Mouse (Mus musculus): ENCODE results near the gene Kif23. TPM values are rescaled to one million over a fixed set of nuclear protein-coding genes. Genes with fewer than 3 reads are reported as not detected.

The Kif23 gene
- polyA plus RNA-seq, 1 experiment from 2014 or later = 131 TPM

- no peaks in the 10 kb centered on the region for H3K4me1 ChIP-seq (ENCODE audit: control insufficient read depth, insufficient read depth, low read length)
- 57% methylated on average over 5 of the region's 5 CpGs for WGBS
- DNase-seq (ENCODE audit: low spot score) (no peak), ATAC-seq (ENCODE audit: insufficient number of reproducible peaks, low FRiP score, low TSS enrichment, low read depth) (no peak)
- H3K9ac ChIP-seq (ENCODE audit: low read length) = no peak overlapping the region
- H3K9me3 ChIP-seq (ENCODE audit: control insufficient read depth, low read length) = no peaks in the 10 kb centered on the region
- no peak overlapping the region for H3K27ac ChIP-seq (replicated peaks; ENCODE audit: low read depth, low read length)
- H3K4me3 ChIP-seq (ENCODE audit: low read depth, low read length) = no peak overlapping the region
- no peaks in the 10 kb centered on the region for H3K27me3 ChIP-seq (ENCODE audit: control insufficient read depth, insufficient read depth, low read length)
- H3K4me2 ChIP-seq (ENCODE audit: low read depth, severe bottlenecking) = no peak overlapping the region
- no peaks in the 10 kb centered on the region for H3K36me3 ChIP-seq (ENCODE audit: control insufficient read depth, insufficient read depth, low read length)
Observed at GRCm38 (mm10) chr9:61960753-61961152, 14.2 kb upstream of the Kif23 start.

DNA sequence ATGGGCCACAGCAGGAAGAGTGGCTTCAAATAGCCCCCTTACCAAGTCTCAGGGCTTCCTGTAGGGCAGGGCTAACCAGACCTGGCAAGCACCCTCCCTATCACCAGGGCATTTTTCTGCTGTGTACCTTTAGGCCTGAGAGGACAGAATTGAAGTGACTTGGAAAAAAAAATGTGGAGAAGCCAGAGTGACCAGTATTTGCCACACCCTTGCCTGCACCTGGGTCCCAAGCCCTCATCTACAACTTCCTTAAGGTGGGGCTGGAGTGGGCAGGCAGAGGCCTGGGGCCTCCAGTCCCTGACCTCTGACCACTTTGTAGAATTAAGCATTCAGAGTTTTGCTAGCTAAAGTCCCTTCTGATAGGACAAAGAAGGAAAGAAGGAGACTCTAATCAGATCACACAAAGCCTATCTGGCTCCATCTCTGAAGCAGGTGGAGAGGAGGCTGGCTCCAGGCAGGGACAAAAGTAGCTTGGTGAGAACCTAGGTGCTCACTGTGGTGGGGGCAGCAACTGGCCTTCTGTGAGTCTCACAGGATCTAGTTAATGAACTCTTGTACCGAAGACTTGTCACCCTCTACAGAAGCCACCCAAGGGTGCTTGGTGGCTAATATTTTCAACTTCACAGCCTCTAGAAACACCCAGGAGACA, 13.5 kb upstream of the Kif23 start:
- Histone ChIP-seq H3K36me3 (ENCODE audit: control insufficient read depth, insufficient read depth, low read length) (no peaks in the 10 kb centered on the region), H3K9ac (ENCODE audit: low read length) (no peak overlapping the region), H3K27ac (replicated peaks; ENCODE audit: low read depth, low read length) (no peak overlapping the region), H3K27me3 (ENCODE audit: control insufficient read depth, insufficient read depth, low read length) (no peaks in the 10 kb centered on the region), H3K4me3 (ENCODE audit: low read depth, low read length) (no peak overlapping the region), H3K4me1 (ENCODE audit: control insufficient read depth, insufficient read depth, low read length) (no peaks in the 10 kb centered on the region), H3K9me3 (ENCODE audit: control insufficient read depth, low read length) (no peaks in the 10 kb centered on the region), H3K4me2 (ENCODE audit: low read depth, severe bottlenecking) (no peak overlapping the region)
- WGBS = 80% methylated on average over 1 of the region's 1 CpGs
- DNase-seq (ENCODE audit: low spot score) (no peak), ATAC-seq (ENCODE audit: insufficient number of reproducible peaks, low FRiP score, low TSS enrichment, low read depth) (no peak)

DNA sequence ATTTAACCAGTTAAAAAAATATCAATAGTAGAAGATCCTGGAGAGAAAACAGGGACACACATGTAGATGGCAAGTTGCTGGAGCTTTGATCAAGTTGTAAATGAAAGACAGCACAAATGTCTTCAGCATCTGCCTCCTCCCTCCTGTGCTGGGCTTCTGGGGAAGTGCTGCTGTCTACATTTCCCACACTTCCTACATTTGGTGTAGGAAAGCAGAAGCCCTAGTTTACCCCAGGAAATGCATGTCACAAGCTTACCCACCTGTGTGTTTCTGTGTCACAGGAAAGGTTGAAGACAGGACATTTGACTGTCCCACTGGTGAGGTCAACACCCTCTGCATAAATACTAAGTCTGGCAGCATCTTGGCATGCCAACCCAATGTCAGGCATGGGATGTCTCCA, 8.1 kb upstream of the Kif23 start:
- no peaks in the 10 kb centered on the region for H3K4me1 ChIP-seq (ENCODE audit: control insufficient read depth, insufficient read depth, low read length)
- H3K4me2 ChIP-seq (ENCODE audit: low read depth, severe bottlenecking) = no peak overlapping the region
- ATAC-seq (ENCODE audit: insufficient number of reproducible peaks, low FRiP score, low TSS enrichment, low read depth) (no peak), DNase-seq (ENCODE audit: low spot score) (no peak)
- H3K27ac ChIP-seq (replicated peaks; ENCODE audit: low read depth, low read length) = no peak overlapping the region
- no peaks in the 10 kb centered on the region for H3K9me3 ChIP-seq (ENCODE audit: control insufficient read depth, low read length)
- no peaks in the 10 kb centered on the region for H3K27me3 ChIP-seq (ENCODE audit: control insufficient read depth, insufficient read depth, low read length)
- no peak overlapping the region for H3K4me3 ChIP-seq (ENCODE audit: low read depth, low read length)
- no peak overlapping the region for H3K9ac ChIP-seq (ENCODE audit: low read length)
- no peaks in the 10 kb centered on the region for H3K36me3 ChIP-seq (ENCODE audit: control insufficient read depth, insufficient read depth, low read length)

- ATAC-seq (ENCODE audit: insufficient number of reproducible peaks, low FRiP score, low TSS enrichment, low read depth) = no peak
- Histone ChIP-seq H3K27me3 (ENCODE audit: control insufficient read depth, insufficient read depth, low read length) (no peaks in the 10 kb centered on the region), H3K9me3 (ENCODE audit: control insufficient read depth, low read length) (no peaks in the 10 kb centered on the region), H3K4me1 (ENCODE audit: control insufficient read depth, insufficient read depth, low read length) (no peaks in the 10 kb centered on the region), H3K27ac (replicated peaks; ENCODE audit: low read depth, low read length) (no peak overlapping the region), H3K9ac (ENCODE audit: low read length) (no peak overlapping the region), H3K4me2 (ENCODE audit: low read depth, severe bottlenecking) (no peak overlapping the region), H3K36me3 (ENCODE audit: control insufficient read depth, insufficient read depth, low read length) (no peaks in the 10 kb centered on the region), H3K4me3 (ENCODE audit: low read depth, low read length) (no peak overlapping the region)
- 74% methylated on average over 7 of the region's 7 CpGs for WGBS
- no peak for DNase-seq (ENCODE audit: low spot score)
Observed at GRCm38 (mm10) chr9:61952241-61952640, 5.7 kb upstream of the Kif23 start.

- WGBS = 8% methylated on average over 24 of the region's 24 CpGs
- H3K9ac ChIP-seq (ENCODE audit: low read length) = peak overlapping the region; percentile 47; the same call in 1 of the 2 replicates
- peak; percentile 66 for ATAC-seq (ENCODE audit: insufficient number of reproducible peaks, low FRiP score, low TSS enrichment, low read depth)
- 0 out of 2 replicates have a peak, but pooled peaks cover 4% of the 10 kb centered on the region for H3K4me1 ChIP-seq (ENCODE audit: control insufficient read depth, insufficient read depth, low read length)
- H3K9me3 ChIP-seq (ENCODE audit: control insufficient read depth, low read length) = no peaks in the 10 kb centered on the region
- H3K27ac ChIP-seq (replicated peaks; ENCODE audit: low read depth, low read length) = no peak overlapping the region
- H3K4me3 ChIP-seq (ENCODE audit: low read depth, low read length) = peak overlapping the region; percentile 77
- H3K4me2 ChIP-seq (ENCODE audit: low read depth, severe bottlenecking) = peak overlapping the region; percentile 83
- no peaks in the 10 kb centered on the region for H3K27me3 ChIP-seq (ENCODE audit: control insufficient read depth, insufficient read depth, low read length)
- peaks cover 3% of the 10 kb centered on the region for H3K36me3 ChIP-seq (ENCODE audit: control insufficient read depth, insufficient read depth, low read length)
- DNase-seq (ENCODE audit: low spot score) = peak; percentile 87
Observed at GRCm38 (mm10) chr9:61947402-61948346, 1.1 kb upstream of the Kif23 start.

- Histone ChIP-seq H3K4me2 (ENCODE audit: low read depth, severe bottlenecking) (peak overlapping the region; percentile 83), H3K27ac (replicated peaks; ENCODE audit: low read depth, low read length) (peak overlapping the region; percentile 75), H3K9ac (ENCODE audit: low read length) (peak overlapping the region; percentile 80), H3K27me3 (ENCODE audit: control insufficient read depth, insufficient read depth, low read length) (no peaks in the 10 kb centered on the region), H3K9me3 (ENCODE audit: control insufficient read depth, low read length) (no peaks in the 10 kb centered on the region), H3K4me1 (ENCODE audit: control insufficient read depth, insufficient read depth, low read length) (0 out of 2 replicates have a peak, but pooled peaks cover 4% of the 10 kb centered on the region), H3K4me3 (ENCODE audit: low read depth, low read length) (peak overlapping the region; percentile 77), H3K36me3 (ENCODE audit: control insufficient read depth, insufficient read depth, low read length) (peaks cover 7% of the 10 kb centered on the region)
- under 1% methylated on average over 38 of the region's 38 CpGs for WGBS
- ATAC-seq (ENCODE audit: insufficient number of reproducible peaks, low FRiP score, low TSS enrichment, low read depth) = peak; percentile 80
- DNase-seq (ENCODE audit: low spot score) = no peak
Observed at GRCm38 (mm10) chr9:61945973-61946611, 482 bp downstream of the Kif23 start.

DNA sequence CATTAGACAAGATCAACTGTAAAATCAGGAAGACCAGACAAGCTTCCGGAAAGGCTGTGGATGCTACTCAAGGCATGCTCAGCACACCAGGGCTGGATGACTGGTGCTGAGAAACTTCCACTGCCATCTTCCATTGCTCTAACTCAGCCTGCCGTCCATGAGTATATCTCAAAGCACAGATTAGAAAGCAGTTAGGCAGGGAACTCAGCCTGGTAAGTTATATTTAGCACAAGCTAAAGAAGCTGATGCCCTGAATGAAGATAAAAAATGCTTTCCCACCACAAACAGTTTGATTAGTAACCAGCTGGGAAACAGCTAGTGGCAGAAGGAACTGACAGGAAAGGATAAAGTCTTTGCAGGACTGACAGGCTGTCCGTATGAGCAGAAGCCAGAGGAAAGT, 5.5 kb downstream of the Kif23 start:
- ATAC-seq (ENCODE audit: insufficient number of reproducible peaks, low FRiP score, low TSS enrichment, low read depth) = no peak
- WGBS = 90% methylated on average over 3 of the region's 3 CpGs
- Histone ChIP-seq H3K27me3 (ENCODE audit: control insufficient read depth, insufficient read depth, low read length) (no peaks in the 10 kb centered on the region), H3K9ac (ENCODE audit: low read length) (no peak overlapping the region), H3K27ac (replicated peaks; ENCODE audit: low read depth, low read length) (no peak overlapping the region), H3K36me3 (ENCODE audit: control insufficient read depth, insufficient read depth, low read length) (peaks cover 21% of the 10 kb centered on the region), H3K4me2 (ENCODE audit: low read depth, severe bottlenecking) (no peak overlapping the region), H3K4me1 (ENCODE audit: control insufficient read depth, insufficient read depth, low read length) (0 out of 2 replicates have a peak, but pooled peaks cover 4% of the 10 kb centered on the region), H3K4me3 (ENCODE audit: low read depth, low read length) (no peak overlapping the region), H3K9me3 (ENCODE audit: control insufficient read depth, low read length) (no peaks in the 10 kb centered on the region)
- DNase-seq (ENCODE audit: low spot score) = no peak

GRCm38 (mm10) chr9:61933333-61933732, 13.2 kb downstream of the Kif23 start:
- no peak overlapping the region for H3K4me3 ChIP-seq (ENCODE audit: low read depth, low read length)
- H3K9me3 ChIP-seq (ENCODE audit: control insufficient read depth, low read length) = no peaks in the 10 kb centered on the region
- no peak overlapping the region for H3K9ac ChIP-seq (ENCODE audit: low read length)
- WGBS = 84% methylated on average over 2 of the region's 2 CpGs
- ATAC-seq (ENCODE audit: insufficient number of reproducible peaks, low FRiP score, low TSS enrichment, low read depth) (no peak), DNase-seq (ENCODE audit: low spot score) (no peak)
- H3K27ac ChIP-seq (replicated peaks; ENCODE audit: low read depth, low read length) = no peak overlapping the region
- H3K27me3 ChIP-seq (ENCODE audit: control insufficient read depth, insufficient read depth, low read length) = no peaks in the 10 kb centered on the region
- H3K4me2 ChIP-seq (ENCODE audit: low read depth, severe bottlenecking) = no peak overlapping the region
- H3K36me3 ChIP-seq (ENCODE audit: control insufficient read depth, insufficient read depth, low read length) = peaks cover 24% of the 10 kb centered on the region
- no peaks in the 10 kb centered on the region for H3K4me1 ChIP-seq (ENCODE audit: control insufficient read depth, insufficient read depth, low read length)

Data from limb, embryonic 11.5 days (tissue).